Mouse (Mus musculus) CH12F3 (cell line): Measurements from ENCODE around the gene Btbd35f26.
"Not testable (repeated sequence)": the region's sequence is repeated elsewhere in the genome, so short reads cannot be mapped to it uniquely, and the experiment has no call there.

ENCODE experiments used
- in situ Hi-C: fragments of 300-500 bp; cut with MboI; formaldehyde crosslinking; loops from 2 replicates; pipeline ENCODE4 v1.14.3; 2020; ENCODE audit warnings: low sequenced_read_pairs

Gene Btbd35f26

DNA sequence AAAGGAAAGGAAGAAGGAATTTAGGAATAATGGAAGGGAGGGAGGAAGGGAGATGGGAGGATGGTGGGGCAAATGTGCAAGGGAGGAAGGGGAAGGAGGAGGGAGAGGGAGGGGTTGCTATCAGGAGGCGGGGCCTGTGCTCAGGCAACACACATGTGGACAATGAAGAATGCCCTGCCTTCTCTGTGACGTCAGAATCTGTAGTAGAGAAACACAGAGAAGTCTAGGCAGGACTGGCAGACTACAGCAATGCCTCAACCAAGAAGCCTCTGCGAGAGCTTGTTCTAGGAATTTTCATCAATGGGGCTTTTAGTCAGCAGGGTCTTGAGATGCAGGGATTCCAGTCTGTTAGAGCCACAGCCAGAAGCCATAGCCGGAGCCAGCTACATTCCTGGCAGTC lies at the start of gene Btbd35f26:
Gene Btbd35f26 (plus strand): TSS at position 301 of the 400 bp plus-strand sequence.
- in situ Hi-C loops = not testable (repeated sequence)

DNA sequence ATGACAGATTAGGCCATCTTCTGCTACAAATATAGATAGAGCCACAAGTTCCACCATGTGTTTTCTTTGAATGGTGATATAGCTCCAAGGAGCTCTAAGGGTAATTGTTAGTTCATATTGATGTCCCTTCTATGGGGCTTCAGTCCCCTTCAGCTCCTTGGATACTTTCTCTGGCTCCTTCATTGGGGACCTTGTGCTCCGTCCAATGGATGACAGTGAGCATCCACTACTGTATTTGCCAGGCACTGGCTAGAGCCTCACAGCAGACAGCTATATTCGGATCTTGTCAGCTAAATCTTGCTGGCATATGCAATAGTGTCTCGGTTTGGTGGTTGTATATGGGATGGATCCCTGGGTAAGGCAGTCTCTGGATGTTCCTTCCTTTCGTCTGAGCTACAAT lies 5.7 kb downstream of the Btbd35f26 start:
- in situ Hi-C loops = not testable (repeated sequence)

DNA sequence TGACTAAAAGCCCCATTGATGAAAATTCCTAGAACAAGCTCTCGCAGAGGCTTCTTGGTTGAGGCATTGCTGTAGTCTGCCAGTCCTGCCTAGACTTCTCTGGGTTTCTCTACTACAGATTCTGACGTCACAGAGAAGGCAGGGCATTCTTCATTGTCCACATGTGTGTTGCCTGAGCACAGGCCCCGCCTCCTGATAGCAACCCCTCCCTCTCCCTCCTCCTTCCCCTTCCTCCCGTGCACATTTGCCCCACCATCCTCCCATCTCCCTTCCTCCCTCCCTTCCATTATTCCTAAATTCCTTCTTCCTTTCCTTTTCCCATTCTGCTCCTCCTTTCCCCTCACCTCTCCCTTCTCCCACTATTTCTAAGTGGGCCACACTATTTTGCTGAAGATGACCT lies 47.6 kb downstream of the Btbd35f26 start, which contains the start of gene Btbd35f19:
Gene Btbd35f19 (minus strand): TSS at position 101 of the 400 bp plus-strand sequence.
- in situ Hi-C loops = not testable (repeated sequence)
